Mouse (Mus musculus) forebrain, embryonic 14.5 days (tissue): ENCODE data around the gene Plekha6. TPM values are rescaled to one million over a fixed set of nuclear protein-coding genes. Genes with fewer than 3 reads are reported as not detected.

ENCODE experiments used
- ATAC-seq: fragments of 200-750 bp; cut with Nextera tagmentation; 2 replicates; pipeline ENCODE4 v1.8.0; 2017; ENCODE audit warnings: mild to moderate bottlenecking, moderate library complexity
- DNase-seq: peaks from one replicate; pipeline ENCODE4 v3.0.0-alpha.2; 2015; ENCODE audit warnings: low spot score
- H3K27ac ChIP-seq: fragments of 300-500 bp; sonication (generic); 2 replicates; pipeline ENCODE4 v1.5.1; 2014; ENCODE audit warnings: low read depth, mild to moderate bottlenecking, control low read depth, low read length, moderate library complexity
- H3K27me3 ChIP-seq: fragments of 300-500 bp; sonication (generic); replicated peaks from 2 replicates; pipeline ENCODE4 v1.6.1; 2014; ENCODE audit warnings: low read length, control low read depth, mixed read lengths; ENCODE audit not compliant: control insufficient read depth, insufficient read depth
- H3K36me3 ChIP-seq: fragments of 300-500 bp; sonication (generic); 2 replicates; pipeline ENCODE4 v1.6.1; 2014; ENCODE audit warnings: low read length, control low read depth; ENCODE audit not compliant: control insufficient read depth, insufficient read depth
- H3K4me1 ChIP-seq: fragments of 300-500 bp; sonication (generic); 2 replicates; pipeline ENCODE4 v1.6.1; 2014; ENCODE audit warnings: antibody characterized with exemption, low read length, control low read depth; ENCODE audit not compliant: control insufficient read depth, insufficient read depth
- H3K4me2 ChIP-seq: fragments of 300-500 bp; sonication (generic); 2 replicates; pipeline ENCODE4 v1.6.1; 2014; ENCODE audit warnings: mild to moderate bottlenecking, control low read depth, low read length
- H3K4me3 ChIP-seq: fragments of 300-500 bp; sonication (generic); 2 replicates; pipeline ENCODE4 v1.5.1; 2014; ENCODE audit warnings: low read depth, low read length, control low read depth
- H3K9ac ChIP-seq: fragments of 300-500 bp; sonication (generic); 2 replicates; pipeline ENCODE4 v1.6.1; 2014; ENCODE audit warnings: mild to moderate bottlenecking, low read length, control low read depth, moderate library complexity
- H3K9me3 ChIP-seq: fragments of 300-500 bp; sonication (generic); replicated peaks from 2 replicates; pipeline ENCODE4 v1.6.1; 2016; ENCODE audit warnings: low read length, control low read depth, mixed read lengths; ENCODE audit not compliant: control insufficient read depth
- whole genome bisulfite sequencing: fragments of 180-500 bp; shearing (Covaris S2); extraction: QIAGEN DNeasy Blood & Tissue Kit; methylation state at CpG from one replicate; pipeline ENCODE4 v1.1.7; 2014; 5-methylcytosine and 5-hydroxymethylcytosine counted together
- polyA plus RNA-seq: library from polyadenylated mRNA; unstranded; fragments of >200 nt; fragmentation: Nextera tagmentation; extraction: Ambion mirVana; gene quantifications from 2 replicates; pipeline ENCODE4 v1.2.1, GENCODE M21; 2014

The Plekha6 gene
- polyA plus RNA-seq, 1 experiment from 2014 or later, result 7.3 TPM

GRCm38 (mm10) chr1:133187948-133188680 is 24.1 kb downstream of the Plekha6 start:
- no peaks in the 10 kb centered on the region for H3K36me3 ChIP-seq
- WGBS, result 4% methylated on average over 4 of the region's 4 CpGs
- no peaks in the 10 kb centered on the region; the same call in 1 of the 2 replicates for H3K27me3 ChIP-seq
- H3K27ac ChIP-seq, result peak overlapping the region; percentile 90
- DNase-seq (peak; percentile 93), ATAC-seq (peak; percentile 84)
- no peak overlapping the region for H3K9ac ChIP-seq
- H3K4me3 ChIP-seq, result no peak overlapping the region
- no peaks in the 10 kb centered on the region for H3K9me3 ChIP-seq
- peaks cover 35% of the 10 kb centered on the region for H3K4me1 ChIP-seq
- H3K4me2 ChIP-seq, result peak overlapping the region; percentile 30

- H3K4me2 ChIP-seq, result peak overlapping the region; percentile 30; the same call in 1 of the 2 replicates
- no peak overlapping the region for H3K4me3 ChIP-seq
- ATAC-seq (no peak), DNase-seq (no peak)
- no peaks in the 10 kb centered on the region for H3K36me3 ChIP-seq
- WGBS, result 88% methylated on average over 8 of the region's 8 CpGs
- H3K9me3 ChIP-seq, result no peaks in the 10 kb centered on the region
- H3K27me3 ChIP-seq, result no peaks in the 10 kb centered on the region; the same call in 1 of the 2 replicates
- peak overlapping the region; percentile 90 for H3K27ac ChIP-seq
- peaks cover 30% of the 10 kb centered on the region for H3K4me1 ChIP-seq
- H3K9ac ChIP-seq, result no peak overlapping the region
These were observed 24.7 kb downstream of the Plekha6 start for GRCm38 (mm10) chr1:133188719-133189118.

DNA sequence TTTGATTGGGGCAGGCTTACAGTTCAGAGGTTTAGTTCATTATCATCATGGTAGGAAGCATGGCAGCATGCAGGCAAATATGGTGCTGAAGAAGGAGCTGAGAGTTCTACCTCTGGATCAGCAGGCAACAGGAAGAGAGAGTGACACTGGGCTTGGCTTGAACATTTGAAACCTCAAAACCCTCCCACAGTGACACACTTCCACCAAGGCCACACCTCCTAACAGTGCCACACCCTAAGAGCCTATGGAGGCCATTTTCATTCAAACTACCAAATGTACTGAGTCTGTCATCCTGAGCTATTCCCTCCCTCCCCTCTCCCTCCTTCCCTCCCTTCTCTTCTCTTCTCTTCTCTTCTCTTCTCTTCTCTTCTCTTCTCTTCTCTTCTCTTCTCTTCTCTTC is 25.5 kb downstream of the Plekha6 start:
- Histone ChIP-seq H3K27ac (no peak overlapping the region), H3K9me3 (no peaks in the 10 kb centered on the region)
- no peak for ATAC-seq

DNA sequence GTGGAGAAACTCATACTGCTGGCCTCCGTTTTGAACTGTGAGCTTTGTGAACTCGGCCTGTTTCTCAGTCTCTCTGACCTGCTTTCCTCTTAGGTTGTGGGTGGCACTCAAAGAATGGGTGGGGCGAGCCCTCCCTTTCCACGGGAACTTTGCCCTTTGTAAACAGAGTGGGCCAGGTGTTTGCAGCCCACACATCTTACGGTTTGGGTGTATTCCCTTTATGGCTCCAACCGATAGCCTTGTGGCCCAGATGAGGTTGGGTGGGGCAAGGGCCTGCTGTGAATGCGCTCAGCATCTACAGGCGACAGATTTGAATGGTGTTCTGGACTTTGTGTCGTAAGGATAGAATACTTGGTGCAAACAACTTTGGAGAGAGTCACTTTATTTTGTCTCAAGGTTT is 26.5 kb downstream of the Plekha6 start:
- Histone ChIP-seq H3K27ac (no peak overlapping the region), H3K9ac (no peak overlapping the region), H3K4me2 (no peak overlapping the region), H3K4me3 (no peak overlapping the region), H3K36me3 (no peaks in the 10 kb centered on the region), H3K4me1 (peaks cover 29% of the 10 kb centered on the region), H3K27me3 (peaks cover 3% of the 10 kb centered on the region), H3K9me3 (no peaks in the 10 kb centered on the region)
- DNase-seq (no peak), ATAC-seq (no peak)
- 90% methylated on average over 9 of the region's 9 CpGs for WGBS

More for the DNA sequence above, 25.5 kb downstream of the Plekha6 start:
- Histone ChIP-seq H3K4me2 (no peak overlapping the region), H3K4me3 (no peak overlapping the region), H3K27me3 (no peaks in the 10 kb centered on the region; the same call in 1 of the 2 replicates), H3K4me1 (peaks cover 30% of the 10 kb centered on the region), H3K36me3 (no peaks in the 10 kb centered on the region), H3K9ac (no peak overlapping the region)
- DNase-seq, result no peak

DNA sequence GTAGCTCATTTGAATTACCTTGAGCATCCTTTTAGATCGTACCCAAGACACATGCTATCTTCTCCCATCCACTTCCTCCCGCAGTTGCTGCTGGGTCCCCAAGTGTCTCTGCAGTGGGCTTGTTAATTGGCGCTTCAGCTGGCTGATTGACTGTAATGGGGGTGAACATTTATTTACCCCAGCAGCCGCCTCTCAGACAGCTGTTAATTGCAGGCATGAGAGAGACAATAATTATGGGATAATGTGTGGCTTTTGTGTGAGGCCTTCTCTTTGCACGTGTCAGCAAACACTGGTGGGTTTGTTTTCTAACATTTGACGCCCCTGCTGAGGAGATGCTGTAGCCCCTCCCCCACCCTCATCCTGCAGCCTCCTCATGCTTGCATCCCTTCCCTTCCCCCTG is 32.2 kb downstream of the Plekha6 start:
- Histone ChIP-seq H3K4me3 (no peak overlapping the region), H3K36me3 (no peaks in the 10 kb centered on the region), H3K9ac (no peak overlapping the region), H3K27ac (0 out of 2 replicates have a peak overlapping the region, but pooled peaks have one; percentile 30), H3K27me3 (peaks cover 10% of the 10 kb centered on the region), H3K9me3 (no peaks in the 10 kb centered on the region), H3K4me2 (no peak overlapping the region), H3K4me1 (peaks cover 24% of the 10 kb centered on the region)
- DNase-seq (peak; percentile 88), ATAC-seq (peak; percentile 78)
- 3% methylated on average over 6 of the region's 6 CpGs for WGBS

DNA sequence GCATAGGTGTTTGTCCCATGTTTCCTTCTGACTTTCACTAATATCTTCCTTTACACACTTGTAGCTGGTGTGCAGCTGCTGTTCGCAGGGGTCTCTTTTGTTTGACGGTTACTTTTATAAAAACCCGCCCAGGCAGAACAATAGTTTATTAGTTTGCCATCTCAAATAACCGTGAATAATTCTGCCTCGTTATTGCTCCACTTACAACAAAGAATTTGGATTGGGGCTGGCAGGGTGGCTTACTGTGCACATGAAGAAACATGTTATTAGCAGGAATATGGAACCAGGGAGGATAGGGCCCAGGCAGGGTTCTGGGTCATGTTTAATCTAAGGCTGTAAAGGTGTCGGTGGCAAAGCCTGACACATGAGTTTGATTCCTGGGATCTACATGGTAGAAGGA is 33.3 kb downstream of the Plekha6 start:
- no peaks in the 10 kb centered on the region for H3K36me3 ChIP-seq
- H3K9me3 ChIP-seq, result no peaks in the 10 kb centered on the region
- 12% methylated on average over 6 of the region's 6 CpGs for WGBS
- no peak overlapping the region for H3K9ac ChIP-seq
- H3K4me3 ChIP-seq, result no peak overlapping the region
- peaks cover 28% of the 10 kb centered on the region for H3K4me1 ChIP-seq
- H3K27ac ChIP-seq, result no peak overlapping the region
- no peak overlapping the region for H3K4me2 ChIP-seq
- DNase-seq (no peak), ATAC-seq (no peak)
- H3K27me3 ChIP-seq, result peaks cover 10% of the 10 kb centered on the region

DNA sequence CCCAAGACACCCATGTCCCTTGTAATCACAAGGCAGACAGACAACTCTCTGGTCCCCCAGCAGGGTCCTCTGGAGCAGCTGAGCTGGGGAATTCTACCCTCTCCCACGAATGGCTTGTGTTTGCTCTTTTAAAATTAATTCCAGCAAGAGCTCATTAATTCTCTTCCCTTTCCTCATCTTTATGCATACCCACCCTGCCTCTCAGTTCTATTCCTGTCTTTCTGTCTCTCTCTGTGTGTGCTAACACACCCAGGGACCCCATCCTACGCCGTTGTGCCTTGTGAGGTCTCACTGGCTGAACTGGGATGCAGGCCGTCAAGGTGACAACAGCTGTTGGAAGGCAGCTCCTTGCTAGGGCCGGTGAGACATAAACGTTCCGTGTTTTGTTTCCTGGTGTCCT is 35.7 kb downstream of the Plekha6 start:
- DNase-seq, result peak; percentile 35
- Histone ChIP-seq H3K36me3 (no peaks in the 10 kb centered on the region), H3K27ac (peak overlapping the region; percentile 60), H3K9ac (no peak overlapping the region; the same call in 1 of the 2 replicates), H3K9me3 (no peaks in the 10 kb centered on the region), H3K4me1 (peaks cover 28% of the 10 kb centered on the region), H3K27me3 (peaks cover 10% of the 10 kb centered on the region; the same call in 1 of the 2 replicates), H3K4me3 (no peak overlapping the region), H3K4me2 (no peak overlapping the region)
- 49% methylated on average over 7 of the region's 7 CpGs for WGBS
- peak; percentile 32; the same call in 1 of the 2 replicates for ATAC-seq

- DNase-seq, result no peak
- no peak overlapping the region for H3K4me2 ChIP-seq
These were observed 37.5 kb downstream of the Plekha6 start for GRCm38 (mm10) chr1:133201499-133201898.

DNA sequence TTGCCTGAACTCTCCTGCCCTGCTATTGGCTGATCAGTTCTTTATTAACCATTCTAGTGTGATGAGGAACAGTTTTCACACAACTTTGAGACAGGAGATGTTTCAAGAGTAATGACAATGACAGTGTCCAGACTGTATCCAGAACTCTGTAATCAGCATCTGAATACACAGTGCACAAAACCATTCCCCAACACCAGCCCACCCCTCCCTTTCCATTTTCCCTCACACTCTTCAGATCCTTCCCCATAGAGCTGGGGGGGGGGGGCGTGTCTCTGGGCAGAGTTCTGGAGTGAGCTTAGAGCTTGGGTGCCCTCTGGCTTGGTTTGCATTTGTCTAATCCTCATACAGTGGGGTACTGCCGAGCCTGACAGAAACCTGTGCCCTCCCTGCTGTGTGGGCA is 39.7 kb downstream of the Plekha6 start:
- H3K4me1 ChIP-seq, result peaks cover 26% of the 10 kb centered on the region
- no peaks in the 10 kb centered on the region for H3K27me3 ChIP-seq
- WGBS, result 49% methylated on average over 2 of the region's 2 CpGs
- H3K36me3 ChIP-seq, result no peaks in the 10 kb centered on the region
- H3K4me3 ChIP-seq, result no peak overlapping the region
- H3K27ac ChIP-seq, result no peak overlapping the region
- DNase-seq (no peak), ATAC-seq (no peak)
- no peak overlapping the region for H3K9ac ChIP-seq
- no peaks in the 10 kb centered on the region for H3K9me3 ChIP-seq
- H3K4me2 ChIP-seq, result no peak overlapping the region

More at GRCm38 (mm10) chr1:133201499-133201898, 37.5 kb downstream of the Plekha6 start:
- 51% methylated on average over 4 of the region's 4 CpGs for WGBS
- no peak for ATAC-seq
- no peak overlapping the region for H3K27ac ChIP-seq
- no peak overlapping the region for H3K4me3 ChIP-seq
- H3K4me1 ChIP-seq, result peaks cover 22% of the 10 kb centered on the region
- H3K9ac ChIP-seq, result no peak overlapping the region
- 0 out of 2 replicates have a peak, but pooled peaks cover 5% of the 10 kb centered on the region for H3K27me3 ChIP-seq
- no peaks in the 10 kb centered on the region for H3K9me3 ChIP-seq
- no peaks in the 10 kb centered on the region for H3K36me3 ChIP-seq
